Mouse (Mus musculus) urinary bladder, postnatal 36 days (tissue): Measurements from ENCODE around the gene Fbxw19.
"Not testable (repeated sequence)": the region's sequence is repeated elsewhere in the genome, so short reads cannot be mapped to it uniquely, and the experiment has no call there.

Experiments
- DNase-seq, 2 experiments: peaks; one replicate each; pipeline ENCODE4 v3.0.0; 2022; ENCODE audit warnings: low spot score in 2 of 2, mixed read lengths in 1 of 2

The Fbxw19 gene

DNA sequence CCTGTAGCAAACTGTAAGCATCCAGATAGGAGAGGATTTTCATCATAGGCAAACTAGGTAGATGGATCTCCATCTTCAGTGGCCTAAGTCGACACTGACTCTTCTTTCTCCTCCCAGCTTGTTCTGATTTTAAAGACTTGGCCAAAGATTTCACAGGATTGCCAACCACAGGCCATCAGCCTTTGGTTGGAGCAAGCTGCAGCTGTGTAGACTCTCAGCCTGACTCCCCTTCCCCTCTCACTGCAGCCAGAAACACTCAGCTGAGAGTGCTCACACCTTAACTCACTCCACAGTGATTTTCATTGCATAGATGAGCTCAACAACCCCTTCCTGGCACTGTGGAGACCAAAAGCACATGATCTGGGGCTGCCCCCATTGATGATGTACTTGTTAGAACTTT is at the start of gene Fbxw19:
Fbxw19 (minus strand) TSS at position 101 of the 400 bp plus-strand sequence.
- DNase-seq: not testable (repeated sequence)

GRCm38 (mm10) chr9:109523385-109524064 is 27.9 kb upstream of the Fbxw19 start:
- no peak for DNase-seq

GRCm38 (mm10) chr9:109449040-109449439 is 46.6 kb downstream of the Fbxw19 start, which contains the start of gene Fbxw16:
Gene Fbxw16, minus strand, starts transcription at chr9:109449140.
- no peak for DNase-seq

DNA sequence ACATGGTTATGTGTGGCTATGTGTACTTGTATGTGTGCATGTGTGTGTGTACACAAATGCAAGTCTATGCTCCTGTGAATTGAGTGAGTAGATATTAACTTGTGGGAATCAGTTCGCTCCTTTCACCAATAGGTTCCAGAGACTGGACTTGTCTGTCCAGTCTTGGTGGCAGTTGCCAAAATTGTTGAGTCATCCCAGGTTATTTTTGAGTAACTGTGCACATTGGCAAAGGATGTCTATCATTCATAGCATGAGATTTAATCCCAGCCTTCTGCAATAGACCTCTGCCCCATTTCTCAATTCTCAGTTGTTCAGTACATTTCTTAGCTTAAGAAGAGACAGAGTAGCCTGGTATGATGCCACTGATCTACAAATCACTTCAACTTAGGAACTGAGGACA is 62.7 kb downstream of the Fbxw19 start:
- peak; percentile 2 to 34 for DNase-seq
